In the genomic region with DNA sequence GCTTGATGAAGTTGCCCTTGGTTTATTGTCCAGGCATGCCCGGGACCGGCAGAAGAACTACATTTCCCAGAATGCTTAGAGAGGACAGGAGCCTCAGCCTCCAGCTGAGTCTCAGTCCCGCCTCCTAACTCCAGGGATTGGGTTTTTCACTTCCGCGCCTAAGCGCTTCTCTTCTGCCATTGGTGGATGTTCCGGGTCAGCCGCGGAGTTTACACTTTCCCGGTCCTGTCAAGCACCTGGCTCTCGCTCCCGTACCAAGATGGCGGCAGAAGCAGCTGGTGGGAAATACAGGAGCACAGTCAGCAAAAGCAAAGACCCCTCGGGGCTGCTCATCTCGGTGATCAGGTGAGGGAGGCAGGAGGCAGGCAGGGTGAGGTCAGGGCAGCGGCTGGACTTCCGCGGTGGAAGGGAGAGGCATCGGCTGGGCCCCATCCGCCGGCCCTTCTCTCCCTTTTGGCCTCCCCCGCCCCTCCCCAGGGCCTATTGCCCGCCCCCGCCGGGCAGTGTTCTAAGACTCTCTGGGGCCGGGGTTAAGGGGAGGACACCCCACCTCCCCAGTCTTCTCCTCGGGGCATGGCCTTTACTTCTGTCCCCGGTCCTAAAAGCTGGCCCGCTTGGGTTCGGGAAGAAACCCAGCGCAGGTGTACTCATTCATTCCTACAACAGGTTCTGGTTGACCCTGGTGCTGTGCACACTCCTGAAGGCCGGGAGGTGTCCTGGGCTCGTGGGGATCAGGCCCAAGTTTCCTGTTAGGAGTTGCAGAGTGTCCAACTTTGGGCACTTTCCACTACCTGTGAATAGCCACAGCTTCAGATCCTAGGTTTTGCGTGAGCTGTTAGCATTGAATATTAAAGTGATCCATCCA, we compare ENCODE assay signal across 8 mouse cellular contexts. TPM values are rescaled to one million over a fixed set of nuclear protein-coding genes. Genes with fewer than 3 reads are reported as not detected.
DNase-seq lines count a peak whose midpoint lies in the region; ATAC-seq lines count a peak whose summit lies in the region.

Gene Exoc4 (plus strand): TSS at position 192 of the 865 bp plus-strand sequence.

- intact Hi-C loops in gastrocnemius, postnatal 14 days (cut with DNase I; ENCODE audit: low total_unique reads): no loop called here
- intact Hi-C loops in left cerebral cortex, postnatal 10 days (cut with DNase I): no loop called here

- DNase-seq in adrenal gland, adult (ENCODE audit: inconsistent age in 2 of 2, low spot score in 1 of 2): peak; percentile 96 to 98
- peak; percentile 99 for DNase-seq in embryo, embryonic 10.5 days (ENCODE audit: low spot score)
- peak; percentile 92 for DNase-seq in gastrocnemius, postnatal 14 days
- peak; percentile 95 to 97 for DNase-seq in left cerebral cortex, postnatal 10 days (ENCODE audit: extremely low spot score in 1 of 2, low spot score in 2 of 2)
- peak; percentile 94 for DNase-seq in right cerebral cortex, postnatal 25 days
- peak; percentile 88 to 92 for DNase-seq in urinary bladder, postnatal 4 days (ENCODE audit: low spot score in 2 of 2)

- ATAC-seq in inflammation-experienced regulatory T-cells, adult 6 months: peak; percentile 100
- ATAC-seq in megakaryocyte-erythroid progenitor cell, adult 5-6 weeks (replicated peaks; ENCODE audit: low FRiP score, low TSS enrichment, poor library complexity, severe bottlenecking): peak; percentile 100

RNA-seq across cellular contexts. Expression of gene Exoc4, which starts in this region (rescaled TPM):
- 10 to 100 TPM; 36.3 to 36.6 TPM for total RNA-seq in gastrocnemius, postnatal 14 days (2021)
- polyA plus RNA-seq in inflammation-experienced regulatory T-cells, adult 6 months (2017; shearing (Covaris generic)): 10 to 100 TPM; 57.6 to 68.8 (median 68.7) TPM
- 10 to 100 TPM; 65.7 to 79.9 TPM for total RNA-seq in left cerebral cortex, postnatal 10 days (2021)
- total RNA-seq in megakaryocyte-erythroid progenitor cell, adult 5-6 weeks (2014; fragmentation: Nextera tagmentation): 49.6 and 58.1 TPM in 2 replicates
- 57.8 and 66.7 TPM in 2 replicates for total RNA-seq in megakaryocyte-erythroid progenitor cell, adult 5-6 weeks (2017)

Comparison
In these comparisons a context has a peak if more than half of its experiments do, and no peak if none do; other contexts are left out.
1. Peak in every context shown above with its lines: DNase-seq and ATAC-seq.